Mouse (Mus musculus) kidney, postnatal 14 days (tissue): ENCODE measurements around the gene Cmtr1.
"Not testable (repeated sequence)": the region's sequence is repeated elsewhere in the genome, so short reads cannot be mapped to it uniquely, and the experiment has no call there.

Experiments used
- DNase-seq: peaks from one replicate; pipeline ENCODE4 v3.0.0; 2022; ENCODE audit warnings: mixed read lengths

Gene Cmtr1

GRCm38 (mm10) chr17:29660076-29660761 is at the start of gene Cmtr1:
Cmtr1 (plus strand) TSS chr17:29660595.
- DNase-seq, result peak; percentile 98

- not testable (repeated sequence) for DNase-seq
These were observed 46.9 kb upstream of the Cmtr1 start for GRCm38 (mm10) chr17:29613453-29613852.

GRCm38 (mm10) chr17:29614115-29615023 is 46.0 kb upstream of the Cmtr1 start, which contains the start of the genes Rnf8 and Gm28043:
Rnf8 (plus strand) TSS chr17:29614790.
Gm28043 (plus strand) TSS chr17:29614876.
- DNase-seq, result peak; percentile 96

- DNase-seq, result no peak
These were observed 45.3 kb upstream of the Cmtr1 start for GRCm38 (mm10) chr17:29615024-29615551.

GRCm38 (mm10) chr17:29615616-29616015 is 44.8 kb upstream of the Cmtr1 start:
- DNase-seq, result no peak

GRCm38 (mm10) chr17:29619231-29619630 is 41.2 kb upstream of the Cmtr1 start:
- DNase-seq, result no peak

- DNase-seq, result no peak
These were observed 36.9 kb upstream of the Cmtr1 start for GRCm38 (mm10) chr17:29623488-29623887.

- no peak for DNase-seq
These were observed 33.1 kb upstream of the Cmtr1 start for GRCm38 (mm10) chr17:29627285-29627684.

GRCm38 (mm10) chr17:29628946-29629345 is 31.4 kb upstream of the Cmtr1 start:
- no peak for DNase-seq

GRCm38 (mm10) chr17:29629620-29630019 is 30.8 kb upstream of the Cmtr1 start:
- DNase-seq, result no peak

- DNase-seq, result no peak
These were observed 28.1 kb upstream of the Cmtr1 start for GRCm38 (mm10) chr17:29632312-29632711.

- no peak for DNase-seq
These were observed 24.9 kb upstream of the Cmtr1 start for GRCm38 (mm10) chr17:29635492-29635891.

GRCm38 (mm10) chr17:29636118-29636517 is 24.3 kb upstream of the Cmtr1 start:
- DNase-seq, result peak; percentile 29

- no peak for DNase-seq
These were observed 23.0 kb upstream of the Cmtr1 start for GRCm38 (mm10) chr17:29637377-29637776.

- no peak for DNase-seq
These were observed 22.5 kb upstream of the Cmtr1 start for GRCm38 (mm10) chr17:29637895-29638294.

GRCm38 (mm10) chr17:29640971-29641370 is 19.4 kb upstream of the Cmtr1 start:
- no peak for DNase-seq

GRCm38 (mm10) chr17:29642219-29642618 is 18.2 kb upstream of the Cmtr1 start:
- DNase-seq, result no peak

GRCm38 (mm10) chr17:29658249-29658648 is 2.1 kb upstream of the Cmtr1 start:
- no peak for DNase-seq

GRCm38 (mm10) chr17:29660762-29661391 is 482 bp downstream of the Cmtr1 start:
- DNase-seq, result no peak

GRCm38 (mm10) chr17:29662145-29662544 is 1.8 kb downstream of the Cmtr1 start:
- no peak for DNase-seq

- DNase-seq, result no peak
These were observed 7.9 kb downstream of the Cmtr1 start for GRCm38 (mm10) chr17:29668051-29668986.

- no peak for DNase-seq
These were observed 8.6 kb downstream of the Cmtr1 start for GRCm38 (mm10) chr17:29669030-29669429.
